Mouse (Mus musculus): ENCODE measurements around the gene Prmt3.

Prmt3 gene

GRCm38 (mm10) chr7:49803511-49803910 is 25.4 kb downstream of the Prmt3 start:
- no peak for DNase-seq

DNA sequence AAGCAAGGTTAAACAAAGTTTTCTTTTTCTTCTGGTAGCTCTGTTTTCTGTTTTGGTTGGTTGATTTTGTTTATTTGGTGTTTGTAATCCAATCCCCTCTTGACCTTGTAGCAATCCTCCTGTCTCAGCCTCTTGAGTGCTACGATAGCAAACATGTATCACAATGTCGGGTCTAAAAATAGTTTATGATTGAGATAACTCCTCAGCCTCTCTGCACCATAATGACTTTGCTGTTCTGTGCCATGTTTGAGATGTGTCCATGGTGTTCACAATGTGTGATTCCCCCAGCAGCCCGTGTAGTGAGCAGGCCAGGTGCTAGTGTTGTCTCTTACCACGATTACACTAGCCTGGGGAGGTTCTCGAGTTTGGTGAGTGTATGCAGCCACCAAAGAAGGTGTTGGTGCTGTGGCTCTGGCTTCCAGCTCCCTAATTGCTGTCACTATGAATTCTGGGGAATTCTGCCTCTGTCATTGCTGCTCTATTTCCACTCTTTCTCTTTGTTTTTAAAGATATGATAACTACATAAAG is 26.6 kb downstream of the Prmt3 start:
- no peak for DNase-seq

- DNase-seq = no peak
These were observed 27.5 kb downstream of the Prmt3 start for GRCm38 (mm10) chr7:49805618-49806017.

GRCm38 (mm10) chr7:49807093-49807682 is 29.0 kb downstream of the Prmt3 start:
- no peak for DNase-seq

DNA sequence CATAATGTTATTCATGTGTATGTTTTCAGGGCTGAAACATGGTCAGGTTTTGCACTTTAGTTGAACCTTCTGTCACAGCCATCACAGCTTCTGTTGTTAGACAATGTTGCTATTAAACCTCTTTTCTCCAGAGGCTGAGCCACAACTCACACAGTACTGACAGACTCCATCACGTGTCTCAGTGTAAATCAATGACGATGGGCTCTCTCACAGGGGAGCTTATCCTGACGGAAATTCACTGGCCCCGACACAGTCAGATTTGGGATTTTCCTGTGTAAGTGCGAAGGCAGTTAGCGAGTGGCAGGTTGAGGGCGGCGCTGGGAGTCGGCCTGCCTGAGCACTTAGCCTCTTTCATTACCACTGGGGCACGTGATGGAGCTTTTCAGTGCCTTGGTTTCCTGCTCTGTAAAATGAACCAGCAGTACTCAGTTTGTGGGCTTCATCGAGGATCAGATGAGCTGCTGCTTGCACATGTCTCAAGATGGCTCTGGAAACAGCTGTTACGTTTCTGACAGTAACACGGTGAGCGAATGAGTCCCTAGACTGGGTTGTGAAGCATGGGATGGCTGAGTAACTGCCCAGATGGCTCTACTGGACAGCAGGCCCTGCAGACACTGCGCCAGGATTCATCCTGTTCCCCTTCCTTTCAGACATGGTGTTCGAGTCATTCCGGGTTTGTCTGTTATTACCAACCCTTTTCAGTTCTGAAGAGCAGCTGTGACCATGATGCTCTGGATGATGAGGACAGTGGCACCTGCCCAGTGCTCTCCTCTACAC is 29.9 kb downstream of the Prmt3 start:
- no peak for DNase-seq

- no peak for DNase-seq
These were observed 31.0 kb downstream of the Prmt3 start for GRCm38 (mm10) chr7:49809100-49809499.

- no peak for DNase-seq
These were observed 31.4 kb downstream of the Prmt3 start for GRCm38 (mm10) chr7:49809562-49809961.

DNA sequence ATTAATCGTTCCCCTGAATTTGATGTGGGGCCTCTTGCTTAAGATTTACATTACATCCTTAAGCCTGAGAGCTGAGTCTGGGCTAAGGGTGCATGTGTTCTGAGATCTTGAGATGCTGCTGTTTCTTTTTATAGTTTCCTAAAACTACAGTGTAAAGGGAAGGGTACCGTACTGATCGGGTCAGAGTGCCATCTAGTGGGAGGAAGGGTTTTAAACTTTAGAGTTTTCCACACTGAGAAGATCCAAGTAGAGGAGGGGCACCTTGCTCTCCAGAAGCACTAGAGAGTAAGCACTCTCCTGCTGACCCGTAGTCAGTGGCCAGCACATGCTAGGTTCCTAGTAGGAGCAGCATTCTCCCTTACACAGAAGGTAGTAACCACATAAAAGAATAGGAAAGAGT is 33.2 kb downstream of the Prmt3 start:
- peak; percentile 8 for DNase-seq

- DNase-seq = no peak
These were observed 41.2 kb downstream of the Prmt3 start for GRCm38 (mm10) chr7:49819393-49819792.

GRCm38 (mm10) chr7:49821370-49821769 is 43.2 kb downstream of the Prmt3 start:
- DNase-seq = no peak

GRCm38 (mm10) chr7:49822028-49822427 is 43.9 kb downstream of the Prmt3 start:
- no peak for DNase-seq

- DNase-seq = no peak
These were observed 45.4 kb downstream of the Prmt3 start for GRCm38 (mm10) chr7:49823595-49823994.

GRCm38 (mm10) chr7:49824043-49824442 is 45.9 kb downstream of the Prmt3 start:
- DNase-seq = no peak

DNA sequence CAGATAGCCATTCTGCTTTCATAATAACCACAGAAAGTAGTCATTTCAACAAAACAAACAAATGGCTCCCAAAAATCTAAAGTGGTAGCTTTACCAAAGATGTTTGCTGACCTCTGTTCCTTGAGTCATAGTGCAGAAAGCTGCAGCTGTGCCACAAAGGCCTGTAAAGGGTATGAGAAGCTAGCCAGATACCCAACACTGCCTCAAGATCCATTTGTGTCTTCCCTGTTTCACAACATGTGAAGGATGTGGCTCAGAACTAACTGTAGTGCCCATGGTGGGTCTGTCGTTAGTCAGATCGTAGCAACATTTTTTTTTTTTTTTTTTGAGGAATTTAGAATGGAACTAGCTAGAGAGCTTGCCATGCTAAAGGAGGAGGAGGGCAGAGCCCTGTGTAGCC is 46.4 kb downstream of the Prmt3 start:
- DNase-seq = no peak

DNA sequence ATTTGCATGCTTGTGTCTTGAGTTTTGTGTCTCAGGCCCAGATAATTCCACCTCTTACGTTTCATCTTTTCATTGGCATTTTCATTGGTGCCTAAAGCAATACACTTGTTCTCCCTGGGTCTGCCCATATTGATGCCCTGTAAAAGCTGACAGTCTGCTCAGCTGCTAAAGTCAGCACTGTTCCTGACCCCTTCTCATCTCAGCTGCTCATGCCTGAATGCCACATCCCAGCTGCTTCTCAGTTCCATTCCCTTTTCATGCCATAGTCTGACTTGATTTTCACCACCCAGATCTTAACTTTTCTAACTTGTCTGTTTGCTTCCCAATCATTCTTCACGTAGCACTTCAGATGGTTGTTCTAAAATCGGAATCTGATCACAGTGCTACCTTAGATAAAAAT is 47.3 kb downstream of the Prmt3 start:
- DNase-seq = no peak

GRCm38 (mm10) chr7:49827920-49828319 is 49.8 kb downstream of the Prmt3 start:
- peak; percentile 7 for DNase-seq

GRCm38 (mm10) chr7:49842366-49843282 is 64.5 kb downstream of the Prmt3 start:
- no peak for DNase-seq

DNA sequence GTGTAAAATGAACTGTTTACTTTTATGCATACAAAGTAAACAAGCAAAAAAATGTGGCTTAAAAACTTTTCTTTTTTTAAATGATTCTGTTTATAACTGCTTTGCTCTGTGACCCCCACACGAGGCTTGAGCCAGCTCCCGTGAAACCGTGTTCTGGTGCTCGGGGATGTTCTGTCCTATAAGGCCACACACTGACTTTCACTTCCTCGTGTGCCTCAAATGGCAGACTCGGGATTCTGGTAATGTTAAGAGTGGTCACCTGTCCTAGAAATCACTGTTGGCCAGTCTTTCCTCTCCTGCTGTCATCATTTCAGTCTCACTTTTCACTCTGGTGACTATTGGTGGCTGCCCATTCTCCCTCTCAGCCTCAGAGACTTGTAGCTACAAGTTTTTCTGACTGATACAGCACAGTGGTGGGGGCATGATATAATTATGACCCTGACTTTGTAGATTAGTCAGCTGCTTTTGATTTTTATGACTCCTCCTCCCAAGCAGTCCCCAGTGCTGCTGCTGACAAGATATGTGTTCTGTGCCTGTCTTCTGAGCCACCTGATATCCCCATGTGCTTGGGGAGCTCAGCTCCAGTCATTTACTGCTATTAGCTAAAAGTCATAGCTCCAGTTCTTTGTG is 65.3 kb downstream of the Prmt3 start:
- no peak for DNase-seq

DNA sequence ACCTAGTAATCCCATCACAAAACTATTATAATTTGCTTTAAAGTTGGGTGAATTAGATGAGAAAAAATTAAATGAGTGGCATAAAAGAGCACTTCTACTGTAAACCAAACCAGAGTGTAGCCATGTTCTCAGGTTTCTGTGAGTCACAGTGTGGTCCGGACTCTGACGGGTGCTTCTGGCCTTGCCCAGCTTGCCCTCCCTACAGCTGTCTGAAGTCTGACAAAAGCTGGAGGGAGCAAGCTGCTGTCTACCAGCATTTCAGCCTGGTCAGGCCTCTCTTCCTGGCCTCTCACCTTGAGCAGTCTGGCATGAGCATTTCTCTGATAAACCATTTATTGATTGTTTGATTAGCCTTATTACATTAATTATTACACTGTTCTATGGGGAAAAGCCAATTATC is 69.8 kb downstream of the Prmt3 start:
- DNase-seq = no peak

- DNase-seq = no peak
These were observed 75.4 kb downstream of the Prmt3 start for GRCm38 (mm10) chr7:49853342-49854181.

GRCm38 (mm10) chr7:49857347-49857746 is 79.2 kb downstream of the Prmt3 start:
- no peak for DNase-seq

DNA sequence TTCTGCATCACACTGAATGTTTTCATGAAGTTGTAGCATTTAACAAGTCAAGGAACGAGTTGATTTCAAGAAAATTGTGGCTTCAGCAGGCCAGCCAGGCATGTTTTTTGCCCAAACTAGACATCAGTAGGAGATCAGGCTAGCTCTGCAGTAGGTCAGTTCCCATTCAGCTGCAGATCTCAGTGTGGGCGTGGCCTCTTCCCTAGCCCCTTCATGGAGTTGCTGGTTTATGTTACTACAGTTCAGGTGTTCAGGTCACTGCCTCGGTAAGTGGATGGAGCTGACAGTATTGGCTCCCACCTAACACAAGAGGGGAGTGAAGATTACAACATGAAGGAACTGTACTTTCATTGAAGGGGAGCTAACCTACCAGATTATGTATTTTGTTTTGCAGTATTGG is 80.1 kb downstream of the Prmt3 start:
- no peak for DNase-seq
